Mouse (Mus musculus) bone marrow, adult 2 months (tissue): ENCODE data around the gene Plxna1. TPM values are rescaled to one million over a fixed set of nuclear protein-coding genes. Genes with fewer than 3 reads are reported as not detected.

Experiments
- H3K27ac ChIP-seq: fragments of 200-500 bp; 2 replicates; pipeline ENCODE4 v1.5.1; 2012; ENCODE audit warnings: low read depth, mild to moderate bottlenecking, control low read depth, inconsistent platforms, low read length; ENCODE audit not compliant: control insufficient read depth, poor library complexity, insufficient read depth
- H3K4me1 ChIP-seq: fragments of 200-500 bp; 2 replicates; pipeline ENCODE4 v1.6.1; 2011; ENCODE audit warnings: low read length; ENCODE audit not compliant: control insufficient read depth, insufficient read depth
- H3K4me3 ChIP-seq: fragments of 200-500 bp; replicated peaks from 2 replicates; pipeline ENCODE3; 2011; ENCODE audit warnings: mild to moderate bottlenecking, low read depth, low read length, control low read depth; ENCODE audit not compliant: control insufficient read depth
- CTCF ChIP-seq: fragments of 200-500 bp; IDR thresholded peaks from 2 replicates; pipeline ENCODE4 v1.5.1; 2011; ENCODE audit warnings: low read length, control low read depth; ENCODE audit not compliant: control insufficient read depth, insufficient read depth
- POLR2A ChIP-seq: fragments of 200-500 bp; IDR thresholded peaks from 2 replicates; pipeline ENCODE4 v1.6.1; 2011; ENCODE audit warnings: low read depth, mild to moderate bottlenecking, control low read depth, low read length, borderline replicate concordance; ENCODE audit not compliant: control insufficient read depth
- WGBS: fragments of 180-500 bp; shearing (Covaris S2); methylation state at CpG from one replicate; pipeline ENCODE4 v1.1.7; 2018; 5-methylcytosine and 5-hydroxymethylcytosine counted together
- polyA plus RNA-seq: library from polyadenylated mRNA; stranded (reverse); fragments of >200 nt; gene quantifications from 2 replicates; pipeline ENCODE4 v1.2.4, GENCODE M21; 2011; ENCODE audit warnings: low replicate concordance; ENCODE audit not compliant: missing spikeins, insufficient read depth, insufficient read length

Plxna1 gene
- polyA plus RNA-seq = 3.2 and 4.4 TPM in 2 replicates

DNA sequence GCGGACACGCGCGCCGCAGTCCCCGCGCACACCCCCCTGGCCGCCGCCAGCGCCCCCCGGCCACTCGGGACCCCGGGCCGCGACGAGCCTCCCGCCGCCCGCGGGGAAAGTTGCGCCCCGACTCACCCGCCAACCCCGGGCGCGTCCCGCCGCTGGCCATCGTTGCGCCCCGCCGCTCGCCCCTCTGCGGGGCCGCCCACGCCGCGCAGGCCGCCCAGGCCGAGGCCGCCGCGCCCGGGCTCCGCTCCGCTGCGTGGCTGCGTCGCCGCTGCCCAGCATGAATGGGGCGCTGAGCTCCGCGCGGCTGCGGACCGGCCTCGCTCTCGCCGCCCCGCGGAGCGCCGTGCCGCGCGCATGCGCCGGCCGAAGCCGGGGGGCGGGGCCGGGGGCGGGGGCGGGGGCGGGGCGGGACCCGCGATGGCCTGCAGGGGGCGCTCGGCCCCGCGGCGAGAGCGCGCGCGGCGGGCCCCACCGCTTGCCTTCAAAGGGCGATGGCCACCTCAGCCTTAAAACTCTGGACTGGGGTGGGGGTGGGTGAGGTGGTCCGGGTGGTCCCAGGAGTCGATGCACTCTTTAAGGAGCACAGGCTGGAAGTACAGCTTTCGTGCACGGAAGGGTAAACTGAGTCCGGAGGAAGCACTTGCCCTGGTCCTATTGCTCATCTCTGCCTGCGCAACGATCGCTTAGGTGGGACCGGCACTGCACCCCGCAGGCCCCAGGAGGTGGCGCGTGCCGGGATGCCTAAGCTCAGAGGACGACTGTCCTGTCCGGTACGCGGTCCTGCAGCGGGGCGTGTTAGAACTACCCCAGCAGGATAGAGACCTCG lies at the start of gene Plxna1:
TSS of gene Plxna1 (minus strand) at position 340 of the 826 bp plus-strand sequence.
- H3K4me3 ChIP-seq = peak within 1 kb of the TSS; percentile 22
- peak within 1 kb of the TSS; percentile 61; the same call in 1 of the 2 replicates for H3K27ac ChIP-seq

DNA sequence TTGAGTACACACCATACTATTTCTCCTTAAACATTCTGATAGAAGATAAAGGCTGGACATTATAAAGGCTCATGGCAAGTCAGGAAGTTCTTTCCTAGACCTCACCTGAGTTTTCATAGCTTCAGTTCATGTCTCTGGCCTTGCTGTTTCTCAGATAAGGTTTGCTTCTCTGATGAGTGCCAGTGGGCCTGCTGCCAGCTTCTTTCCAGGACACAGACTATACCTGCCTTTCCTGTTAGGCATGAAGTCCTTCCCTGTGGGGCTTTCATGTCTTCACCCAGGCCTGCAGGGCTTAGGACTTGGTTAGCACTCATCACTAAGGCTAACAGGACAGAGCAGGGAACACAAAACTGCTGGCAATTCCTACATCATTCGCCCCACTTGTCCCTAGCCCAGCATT lies 46.6 kb upstream of the Plxna1 start:
- WGBS = 76% methylated on average over 1 of the region's 1 CpGs
- Histone ChIP-seq H3K4me1 (no peaks in the 10 kb centered on the region), H3K27ac (no peak overlapping the region), H3K4me3 (no peak overlapping the region)
- TF ChIP-seq POLR2A = no peak
- no peak for TF ChIP-seq CTCF

More for the DNA sequence above, at the start of gene Plxna1:
- TF ChIP-seq CTCF (no peak; the same call in 1 of the 2 replicates), POLR2A (no peak)
- WGBS = 5% methylated on average over 108 of the region's 110 CpGs
- H3K4me1 ChIP-seq = no peaks in the 10 kb centered on the region

DNA sequence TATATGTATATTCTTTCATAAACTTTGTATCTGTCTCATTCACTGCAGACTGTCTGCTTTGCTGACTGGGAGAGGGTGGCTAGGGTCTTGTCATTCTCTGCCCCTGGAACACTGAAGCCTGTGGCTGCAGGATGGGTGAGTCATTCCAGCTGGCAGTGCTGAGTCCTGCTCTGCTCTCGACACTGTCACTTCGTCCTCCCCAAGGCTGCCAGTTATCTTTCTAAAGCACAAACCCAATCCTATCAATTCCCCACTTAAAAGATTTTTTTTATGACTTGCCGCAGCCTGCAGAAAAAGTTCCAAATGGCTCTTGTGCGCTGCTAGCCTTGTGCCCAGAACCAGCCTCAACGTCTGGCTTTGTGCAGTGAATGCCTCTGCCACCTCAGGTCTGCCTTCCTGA lies 45.8 kb upstream of the Plxna1 start:
- 52% methylated on average over 5 of the region's 5 CpGs for WGBS

DNA sequence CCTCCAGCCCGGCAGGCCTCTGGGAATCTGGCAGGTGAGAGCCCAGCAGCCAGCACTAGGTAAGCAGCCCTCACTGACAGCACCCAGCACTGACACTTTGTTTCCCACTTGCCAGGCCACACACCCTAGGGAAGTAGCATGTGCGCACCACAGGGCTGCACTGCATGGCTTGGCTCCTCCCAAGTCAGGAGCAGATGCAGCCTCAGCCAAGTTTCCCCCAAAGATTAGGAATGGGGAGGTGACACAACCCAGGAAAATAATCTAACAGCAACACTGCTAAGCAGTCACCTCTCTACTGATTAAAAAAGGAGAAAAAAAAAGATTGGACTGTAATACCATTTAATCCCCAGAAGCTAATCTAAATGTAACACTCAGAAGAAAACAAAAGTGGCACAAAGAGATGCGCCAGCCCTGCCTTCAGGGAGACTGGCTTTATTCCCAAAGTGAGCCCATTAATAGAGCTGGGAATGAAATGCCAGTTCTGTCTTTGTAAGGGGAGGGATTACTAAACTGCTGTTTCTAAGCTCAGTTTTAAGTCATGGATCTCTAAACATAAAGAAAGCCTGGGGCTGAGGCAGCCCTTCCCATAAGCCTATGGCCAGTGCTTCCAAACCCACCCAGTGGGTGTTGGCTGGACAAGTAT lies 44.9 kb upstream of the Plxna1 start:
- no peak overlapping the region for H3K4me3 ChIP-seq
- H3K4me1 ChIP-seq = no peaks in the 10 kb centered on the region
- TF ChIP-seq CTCF (no peak), POLR2A (no peak)
- WGBS = 77% methylated on average over 3 of the region's 3 CpGs
- no peak overlapping the region for H3K27ac ChIP-seq

More for the DNA sequence above, 45.8 kb upstream of the Plxna1 start:
- Histone ChIP-seq H3K27ac (no peak overlapping the region), H3K4me3 (no peak overlapping the region), H3K4me1 (no peaks in the 10 kb centered on the region)
- no peak for TF ChIP-seq POLR2A
- TF ChIP-seq CTCF = no peak

DNA sequence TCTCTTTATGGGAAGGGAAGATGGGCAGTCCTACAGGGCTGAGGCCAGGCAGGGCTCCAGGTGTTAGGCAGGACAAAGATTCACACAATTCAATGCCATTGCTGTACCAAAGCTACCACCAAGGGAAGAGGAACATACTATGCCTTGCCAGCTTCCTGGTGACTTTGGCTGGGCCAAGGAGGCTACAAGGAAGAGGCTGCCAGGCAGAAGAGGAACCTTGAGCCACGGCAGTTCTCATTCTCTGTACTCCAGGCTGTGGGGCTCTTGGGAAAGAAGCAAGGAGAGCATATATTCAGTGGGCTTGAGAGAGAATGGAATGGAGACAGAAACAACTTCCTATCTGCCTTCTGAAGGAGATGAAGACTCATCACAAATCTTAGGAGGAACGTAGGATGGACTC lies 42.5 kb upstream of the Plxna1 start:
- TF ChIP-seq CTCF (no peak), POLR2A (no peak)
- Histone ChIP-seq H3K4me3 (no peak overlapping the region), H3K4me1 (no peaks in the 10 kb centered on the region), H3K27ac (no peak overlapping the region)
- WGBS = 31% methylated on average over 2 of the region's 2 CpGs

DNA sequence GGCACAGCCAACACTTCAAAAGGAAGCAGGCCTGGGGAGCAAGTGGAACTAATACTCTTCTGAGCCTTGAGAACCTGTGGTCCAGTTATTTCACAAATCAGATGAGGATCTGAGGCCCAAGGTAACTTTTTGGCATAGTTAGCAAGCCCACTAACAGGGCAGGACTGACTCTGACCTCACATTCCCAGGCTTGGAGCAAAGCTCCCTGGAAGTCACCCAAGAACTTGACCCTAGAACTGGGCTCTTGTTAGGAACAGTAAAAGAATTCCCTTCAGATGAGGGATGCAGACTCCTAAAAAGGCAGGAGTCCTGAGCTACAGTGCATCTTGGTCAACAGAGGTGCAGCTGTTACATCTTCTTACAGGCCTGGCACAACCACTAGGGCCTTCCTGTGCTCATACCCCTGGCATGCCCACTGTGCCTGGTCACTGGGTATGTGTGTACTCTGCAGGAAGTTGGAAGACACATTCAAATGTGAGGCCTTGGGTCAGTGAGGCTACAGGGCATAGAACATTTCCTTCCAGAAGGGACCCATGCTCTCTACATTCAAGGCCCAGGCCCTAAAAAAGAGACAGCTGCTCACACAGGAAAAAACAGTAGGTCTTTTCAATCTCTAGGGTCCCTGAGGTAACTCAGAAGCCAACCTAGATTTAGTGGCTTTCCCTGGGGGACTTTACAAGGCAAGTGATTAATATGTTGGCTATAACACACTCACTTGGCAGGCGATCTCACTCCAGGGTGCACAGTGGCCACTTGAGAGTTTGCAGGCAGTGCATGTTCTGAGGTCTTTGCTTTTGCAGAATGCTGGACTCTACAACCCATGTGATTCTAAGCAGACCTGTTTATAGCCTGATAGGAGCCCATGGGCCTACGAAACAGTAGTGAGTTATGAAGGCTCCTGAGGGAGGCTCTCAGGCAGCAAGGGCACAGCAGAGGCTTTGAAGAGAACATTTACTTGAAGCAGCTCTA lies 41.1 kb upstream of the Plxna1 start:
- H3K4me1 ChIP-seq = no peaks in the 10 kb centered on the region
- no peak overlapping the region for H3K27ac ChIP-seq
- no peak for TF ChIP-seq POLR2A
- no peak overlapping the region for H3K4me3 ChIP-seq
- WGBS = 74% methylated on average over 2 of the region's 2 CpGs

DNA sequence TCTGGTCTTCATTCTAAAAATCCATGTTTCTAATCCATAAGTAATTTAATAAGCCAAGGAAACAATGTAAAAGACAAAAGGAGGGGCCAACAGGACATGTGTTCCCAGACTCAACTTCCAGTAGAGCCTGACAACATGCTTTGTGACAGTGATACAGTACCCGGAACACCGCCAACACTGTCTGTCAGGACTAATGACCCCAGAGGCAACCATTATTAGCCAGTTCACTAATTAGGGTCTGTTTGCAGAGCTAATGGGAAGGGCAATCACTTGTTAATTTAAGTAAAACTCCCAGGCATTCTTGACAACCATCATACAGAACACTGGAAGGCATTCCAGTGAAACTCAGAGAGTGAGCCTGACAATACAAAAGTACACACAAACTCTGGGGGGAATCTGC lies 40.0 kb upstream of the Plxna1 start:
- no peak overlapping the region for H3K4me3 ChIP-seq
- 96% methylated on average over 2 of the region's 2 CpGs for WGBS
- no peak for TF ChIP-seq POLR2A
- TF ChIP-seq CTCF = no peak
- H3K27ac ChIP-seq = no peak overlapping the region
- no peaks in the 10 kb centered on the region for H3K4me1 ChIP-seq

DNA sequence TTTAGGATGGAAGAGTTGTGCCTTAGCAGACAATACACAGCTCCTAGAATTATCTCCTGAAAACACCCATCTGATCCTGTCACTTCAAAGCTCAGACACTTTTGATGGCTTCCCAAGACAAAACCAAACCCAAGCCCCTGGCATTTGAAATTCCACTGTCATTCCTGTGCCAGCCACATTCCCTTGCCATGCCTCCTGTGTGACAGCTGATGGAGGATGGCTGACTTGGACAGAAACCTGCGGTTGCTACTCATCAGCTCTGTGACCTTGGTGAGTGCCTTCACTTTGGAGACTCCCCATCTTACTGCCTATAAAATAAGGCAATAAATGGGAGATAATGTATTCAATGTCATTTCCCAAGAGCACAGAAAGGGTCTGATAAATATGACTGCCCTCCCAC lies 37.1 kb upstream of the Plxna1 start:
- Histone ChIP-seq H3K4me1 (no peaks in the 10 kb centered on the region), H3K27ac (no peak overlapping the region), H3K4me3 (no peak overlapping the region)
- no peak for TF ChIP-seq CTCF
- no peak for TF ChIP-seq POLR2A
- 91% methylated on average over 1 of the region's 1 CpGs for WGBS
